Mouse (Mus musculus) liver, adult 2 months (tissue): ENCODE results near the gene Fam184b. TPM values are rescaled to one million over a fixed set of nuclear protein-coding genes. Genes with fewer than 3 reads are reported as not detected.

Experiments used
- DNase-seq: peaks from one replicate; pipeline ENCODE4 v3.0.0-alpha.2; 2011; ENCODE audit warnings: low read depth, low spot score; ENCODE audit errors: extremely low read depth
- H3K27ac ChIP-seq: fragments of 200-500 bp; replicated peaks from 2 replicates; pipeline ENCODE4 v1.5.1; 2012; ENCODE audit warnings: low read depth, mild to moderate bottlenecking, control low read depth, inconsistent platforms, low read length; ENCODE audit not compliant: insufficient read depth
- H3K27me3 ChIP-seq: fragments of 200-500 bp; 2 replicates; pipeline ENCODE4 v1.6.1; 2012; ENCODE audit warnings: mild to moderate bottlenecking, moderate library complexity, low read length, inconsistent platforms; ENCODE audit not compliant: control insufficient read depth, insufficient read depth
- H3K36me3 ChIP-seq: fragments of 200-500 bp; 2 replicates; pipeline ENCODE4 v1.6.1; 2012; ENCODE audit warnings: low read length, inconsistent platforms; ENCODE audit not compliant: control insufficient read depth, insufficient read depth
- H3K4me1 ChIP-seq: fragments of 200-500 bp; 2 replicates; pipeline ENCODE4 v1.6.1; 2011; ENCODE audit warnings: low read length; ENCODE audit not compliant: control insufficient read depth, insufficient read depth
- H3K4me3 ChIP-seq: fragments of 200-500 bp; 2 replicates; pipeline ENCODE4 v1.5.1; 2011; ENCODE audit warnings: low read depth, mild to moderate bottlenecking, control low read depth, low read length, moderate library complexity; ENCODE audit not compliant: insufficient read depth
- H3K79me2 ChIP-seq: fragments of 200-500 bp; 2 replicates; pipeline ENCODE4 v1.6.1; 2012; ENCODE audit warnings: inconsistent platforms, mild to moderate bottlenecking, low read length, moderate library complexity; ENCODE audit not compliant: control insufficient read depth, insufficient read depth
- H3K9ac ChIP-seq: fragments of 200-500 bp; 2 replicates; pipeline ENCODE4 v1.6.1; 2012; ENCODE audit warnings: low read depth, mild to moderate bottlenecking, control low read depth, inconsistent platforms, low read length
- CTCF ChIP-seq: fragments of 200-500 bp; IDR thresholded peaks from 2 replicates; pipeline ENCODE4 v1.5.1; 2011; ENCODE audit warnings: low read depth, low read length, control low read depth
- POLR2A ChIP-seq: fragments of 200-500 bp; IDR thresholded peaks from 2 replicates; pipeline ENCODE4 v1.6.1; 2011; ENCODE audit warnings: low read length, control low read depth; ENCODE audit not compliant: insufficient read depth; ENCODE audit errors: extremely low read depth
- WGBS: fragments of 180-500 bp; shearing (Covaris S2); methylation state at CpG from one replicate; pipeline ENCODE4 v1.1.7; 2018; 5-methylcytosine and 5-hydroxymethylcytosine counted together
- polyA plus RNA-seq: library from polyadenylated mRNA; depleted of rRNA; stranded (reverse); fragments of >200 nt; gene quantifications from 2 replicates; pipeline ENCODE4 v1.2.3, GENCODE M21; 2012
- total RNA-seq: library from RNA; depleted of rRNA; stranded (reverse); fragments of >200 nt; gene quantifications from 2 replicates; pipeline ENCODE4 v1.2.3, GENCODE M21; 2014

Gene Fam184b
- total and polyA plus RNA-seq, 2 experiments = under 0.01 to 0.06 TPM

DNA sequence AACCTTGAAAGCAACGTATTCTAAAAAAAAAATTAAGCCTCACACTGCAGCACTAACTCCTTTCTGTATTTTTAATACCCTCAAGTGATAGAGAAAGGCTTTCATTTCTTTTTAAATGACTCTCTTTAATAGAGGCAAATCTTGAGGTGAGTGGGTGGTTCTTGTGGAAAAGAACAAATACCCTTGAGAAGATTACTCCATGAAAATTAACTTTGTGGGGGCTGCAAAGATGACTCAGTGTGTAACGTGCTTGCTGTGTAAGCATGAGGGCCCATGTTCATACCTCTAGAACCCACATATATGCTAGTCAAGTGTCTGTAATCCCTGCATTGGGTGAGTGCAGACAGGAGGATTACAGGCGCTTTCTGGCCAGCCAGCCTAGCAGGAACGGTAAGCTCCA lies 49.3 kb downstream of the Fam184b start:
- H3K36me3 ChIP-seq = no peaks in the 10 kb centered on the region
- no peak overlapping the region for H3K9ac ChIP-seq
- no peaks in the 10 kb centered on the region for H3K4me1 ChIP-seq
- no peak overlapping the region for H3K27ac ChIP-seq
- no peak overlapping the region for H3K4me3 ChIP-seq
- DNase-seq = no peak
- no peaks in the 10 kb centered on the region for H3K27me3 ChIP-seq
- H3K79me2 ChIP-seq = no peaks in the 10 kb centered on the region
- WGBS = 85% methylated on average over 4 of the region's 4 CpGs
- TF ChIP-seq CTCF (no peak), POLR2A (no peak)

DNA sequence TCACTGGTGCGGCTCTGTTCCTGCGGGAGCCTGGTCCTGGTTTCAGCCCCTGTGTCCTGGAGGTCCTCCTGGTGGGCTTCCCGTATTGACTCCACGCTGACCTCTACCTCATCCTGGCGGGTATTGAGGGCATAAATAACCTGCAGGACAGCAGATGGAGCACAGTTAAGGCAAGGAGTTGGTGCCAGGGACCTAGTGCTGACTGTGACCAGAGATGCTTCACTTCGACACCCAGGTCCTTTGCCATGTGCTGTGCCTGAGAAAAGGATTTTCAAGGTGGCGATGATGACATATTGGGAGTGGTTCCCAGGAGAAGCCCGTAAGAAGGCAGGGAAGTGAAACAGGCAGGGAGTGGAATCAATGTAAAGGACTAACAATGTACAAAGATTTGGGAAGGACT lies 54.8 kb downstream of the Fam184b start:
- Histone ChIP-seq H3K9ac (no peak overlapping the region), H3K27ac (no peak overlapping the region), H3K79me2 (no peaks in the 10 kb centered on the region), H3K27me3 (no peaks in the 10 kb centered on the region), H3K4me1 (no peaks in the 10 kb centered on the region), H3K4me3 (no peak overlapping the region), H3K36me3 (no peaks in the 10 kb centered on the region)
- no peak for TF ChIP-seq CTCF
- no peak for TF ChIP-seq POLR2A
- no peak for DNase-seq
- 83% methylated on average over 8 of the region's 8 CpGs for WGBS

DNA sequence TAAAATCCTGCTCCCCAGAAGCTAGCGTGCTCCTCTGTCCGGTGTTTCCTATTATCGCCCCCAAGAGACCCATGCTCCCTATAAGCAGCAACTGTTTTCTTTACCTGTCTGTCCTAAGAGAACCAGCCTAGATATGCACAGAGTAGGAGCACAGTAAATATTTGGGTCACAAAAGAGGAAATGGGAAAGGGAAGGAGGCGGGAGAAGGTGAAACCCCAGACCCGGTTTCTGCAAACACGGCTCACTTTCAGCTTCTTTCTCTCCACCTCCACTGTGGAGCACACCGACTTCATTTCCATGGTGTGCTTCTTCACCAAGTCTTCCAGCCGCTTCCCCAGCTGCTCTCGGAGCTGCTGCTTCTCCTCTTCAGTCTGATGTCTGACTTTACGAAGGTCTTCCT lies 59.1 kb downstream of the Fam184b start:
- TF ChIP-seq CTCF (no peak), POLR2A (no peak)
- DNase-seq = no peak
- no peaks in the 10 kb centered on the region for H3K79me2 ChIP-seq
- no peaks in the 10 kb centered on the region for H3K27me3 ChIP-seq
- no peak overlapping the region for H3K27ac ChIP-seq
- H3K36me3 ChIP-seq = no peaks in the 10 kb centered on the region
- H3K9ac ChIP-seq = no peak overlapping the region
- no peak overlapping the region for H3K4me3 ChIP-seq
- H3K4me1 ChIP-seq = peaks cover 6% of the 10 kb centered on the region; the same call in 1 of the 2 replicates
- WGBS = 69% methylated on average over 10 of the region's 10 CpGs

DNA sequence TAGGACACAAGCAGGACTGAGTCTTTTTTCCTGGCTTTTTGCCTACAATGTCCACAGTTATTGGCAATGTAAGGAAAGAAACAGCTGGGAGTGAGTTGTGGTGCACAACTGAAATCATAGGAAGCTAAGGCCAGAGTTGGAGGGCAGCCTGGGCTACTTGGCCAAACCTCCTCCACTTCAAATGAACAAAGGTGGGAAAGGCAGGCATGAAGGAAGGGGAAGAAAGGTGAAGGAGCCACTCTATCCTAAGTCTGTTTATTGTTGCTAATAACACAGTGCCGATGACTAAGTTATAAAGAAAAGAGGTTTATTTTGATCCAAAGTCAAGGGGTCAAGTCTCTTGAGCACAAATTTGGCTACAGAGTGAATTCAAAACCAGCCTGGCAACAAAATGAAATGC lies 62.0 kb downstream of the Fam184b start:
- no peak for TF ChIP-seq POLR2A
- no peak for TF ChIP-seq CTCF
- Histone ChIP-seq H3K27me3 (no peaks in the 10 kb centered on the region), H3K79me2 (no peaks in the 10 kb centered on the region), H3K4me3 (no peak overlapping the region), H3K4me1 (peaks cover 6% of the 10 kb centered on the region; the same call in 1 of the 2 replicates), H3K27ac (no peak overlapping the region), H3K9ac (no peak overlapping the region), H3K36me3 (no peaks in the 10 kb centered on the region)
- WGBS = 50% methylated on average over 1 of the region's 1 CpGs
- DNase-seq = peak; percentile 29

DNA sequence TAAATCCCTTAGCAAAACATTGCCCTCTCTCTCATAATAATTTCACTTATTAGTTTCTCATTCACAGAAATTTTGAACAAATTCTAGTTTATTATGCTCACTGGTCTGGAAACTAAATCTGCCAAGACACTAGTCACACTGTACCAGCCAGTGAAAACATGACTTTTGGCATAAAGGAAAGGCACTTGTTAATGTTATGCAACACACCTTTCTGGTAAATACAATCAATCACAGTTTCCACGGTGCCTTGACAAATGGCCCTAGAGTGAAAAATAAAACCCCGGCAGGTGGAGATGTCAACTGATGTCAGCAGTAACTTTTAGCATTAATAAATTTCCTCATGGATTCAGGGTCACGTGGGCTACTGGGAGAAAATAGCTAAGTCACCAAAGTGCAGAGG lies 62.7 kb downstream of the Fam184b start:
- peaks cover 6% of the 10 kb centered on the region; the same call in 1 of the 2 replicates for H3K4me1 ChIP-seq
- no peaks in the 10 kb centered on the region for H3K79me2 ChIP-seq
- peak; percentile 81 for DNase-seq
- H3K9ac ChIP-seq = no peak overlapping the region
- H3K27ac ChIP-seq = no peak overlapping the region
- no peaks in the 10 kb centered on the region for H3K36me3 ChIP-seq
- TF ChIP-seq CTCF = no peak
- no peak for TF ChIP-seq POLR2A
- WGBS = 32% methylated on average over 3 of the region's 3 CpGs
- H3K4me3 ChIP-seq = no peak overlapping the region
- H3K27me3 ChIP-seq = no peaks in the 10 kb centered on the region

DNA sequence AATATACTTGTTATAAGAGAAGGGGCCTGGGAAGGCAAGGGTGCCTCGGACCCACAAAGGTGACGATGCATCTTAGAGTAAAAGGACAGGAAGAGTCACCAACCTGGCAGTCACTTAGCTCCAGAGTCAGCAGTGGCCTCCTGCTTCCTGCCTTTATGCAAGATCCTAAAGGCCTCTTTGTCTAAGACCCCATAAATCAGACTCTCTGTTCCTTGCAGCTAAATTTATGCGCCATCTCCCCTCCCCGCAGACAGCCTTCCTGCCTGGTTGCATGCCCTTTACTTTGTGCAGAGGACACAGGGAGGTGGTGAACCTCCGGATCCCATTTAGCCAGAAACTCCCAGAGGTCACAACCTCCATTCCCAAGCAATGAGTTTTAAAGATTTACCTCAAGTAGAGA lies 66.6 kb downstream of the Fam184b start:
- no peak for DNase-seq
- Histone ChIP-seq H3K27me3 (no peaks in the 10 kb centered on the region), H3K9ac (no peak overlapping the region), H3K27ac (no peak overlapping the region), H3K4me1 (peaks cover 6% of the 10 kb centered on the region; the same call in 1 of the 2 replicates), H3K79me2 (no peaks in the 10 kb centered on the region), H3K36me3 (no peaks in the 10 kb centered on the region), H3K4me3 (no peak overlapping the region)
- WGBS = 76% methylated on average over 5 of the region's 5 CpGs
- TF ChIP-seq POLR2A (no peak), CTCF (no peak)
